Mouse (Mus musculus) adrenal gland, adult 18-20 months (tissue): ENCODE data around the gene Dnlz. TPM values are rescaled to one million over a fixed set of nuclear protein-coding genes. Genes with fewer than 3 reads are reported as not detected.

Source experiments
- DNase-seq, 2 experiments: peaks; one replicate each; pipeline ENCODE4 v3.0.0; 2021 to 2022; ENCODE audit warnings: low spot score in 2 of 2
- total RNA-seq, 2 experiments: library from RNA; stranded (reverse); gene quantifications; 1 replicate in 1 of 2; 2 replicates in 1 of 2; pipeline ENCODE4 v1.2.3; 2021

Dnlz gene
- total RNA-seq, 2 experiments from 2014 or later, result 21.4 to 27.0 TPM

- DNase-seq, result no peak
These were observed 28.2 kb downstream of the Dnlz start for GRCm38 (mm10) chr2:26323589-26324325.

GRCm38 (mm10) chr2:26320245-26321185, 31.4 kb downstream of the Dnlz start:
- DNase-seq, result no peak

DNA sequence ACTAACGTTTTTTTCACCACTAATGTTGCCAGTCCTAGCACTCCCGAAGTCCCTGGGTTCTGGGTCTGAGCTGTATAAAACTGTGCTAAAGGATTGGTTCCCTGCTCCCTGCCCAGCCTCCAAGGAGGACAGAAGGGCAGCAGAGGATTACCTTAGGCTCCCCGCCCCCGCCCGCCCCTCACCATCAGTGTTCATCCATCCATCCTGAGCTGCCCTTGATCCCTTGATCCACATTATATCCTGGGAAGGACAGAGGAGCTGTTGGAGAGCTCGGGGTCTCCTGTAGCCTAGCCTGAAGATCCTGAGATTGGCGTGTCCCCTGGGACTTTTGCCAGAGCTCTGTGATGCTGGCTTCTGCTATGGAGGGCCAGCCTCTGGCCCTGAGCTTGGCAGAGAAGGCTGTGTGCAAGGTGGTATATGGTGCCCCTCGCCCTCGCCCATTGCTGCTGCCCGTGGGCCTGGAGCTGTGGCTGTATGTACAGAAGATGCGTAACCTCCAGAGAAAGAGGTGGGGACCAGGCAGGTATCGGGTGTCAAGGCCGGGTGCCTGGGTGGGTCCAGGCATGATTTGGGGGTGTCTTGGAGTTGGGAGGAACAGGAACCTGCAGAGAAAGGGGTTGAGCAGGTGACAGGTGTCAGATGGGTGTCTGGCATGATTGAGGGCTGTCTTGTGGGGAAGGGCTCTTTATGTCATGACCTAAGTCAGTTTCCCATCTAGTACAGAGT, 32.2 kb downstream of the Dnlz start:
- no peak for DNase-seq

GRCm38 (mm10) chr2:26319109-26319508, 32.8 kb downstream of the Dnlz start:
- DNase-seq, result no peak

GRCm38 (mm10) chr2:26317991-26318672, 33.8 kb downstream of the Dnlz start:
- DNase-seq, result no peak

DNA sequence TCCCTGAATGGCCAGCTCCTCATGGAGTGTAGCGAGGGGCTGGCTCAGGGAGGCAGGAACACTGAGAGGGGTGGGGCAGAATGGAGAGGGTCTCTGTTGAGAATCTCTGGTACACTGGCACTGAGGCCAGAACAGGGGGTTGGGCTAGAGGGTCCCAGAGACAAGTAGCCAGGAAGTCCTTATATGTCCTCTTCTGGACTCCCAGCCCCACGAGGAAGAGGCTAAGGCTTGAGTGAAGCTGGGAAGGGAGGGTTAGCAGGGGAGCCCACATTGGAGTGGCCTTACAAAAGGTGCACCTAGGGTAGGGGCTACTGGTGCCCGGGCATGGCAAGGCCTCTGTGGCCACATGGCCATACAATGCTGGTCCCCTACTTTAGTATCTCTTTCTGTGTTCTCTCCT, 34.5 kb downstream of the Dnlz start:
- no peak for DNase-seq

- peak in 1 of 2 experiments; percentile 20 for DNase-seq
These were observed 35.2 kb downstream of the Dnlz start for GRCm38 (mm10) chr2:26316576-26317246.

DNA sequence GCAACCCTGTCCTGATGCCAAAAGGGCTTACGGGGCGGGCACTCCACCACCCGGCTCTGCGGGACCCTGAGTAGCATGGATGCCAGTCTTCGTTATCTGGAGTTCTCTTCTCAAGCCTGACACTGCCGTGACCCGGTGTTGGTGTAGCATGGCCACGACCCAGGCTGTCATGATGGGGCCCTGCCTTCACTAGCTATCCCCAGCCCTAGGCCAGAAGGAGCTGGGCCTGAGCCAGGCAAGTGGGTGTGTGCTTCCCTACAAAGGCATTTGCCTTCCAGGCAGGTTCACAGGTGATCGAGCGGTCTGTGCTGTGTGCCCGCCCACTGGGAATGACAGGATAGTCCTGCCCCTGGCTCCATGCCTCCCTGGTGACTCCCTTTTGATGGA, 36.0 kb downstream of the Dnlz start:
- DNase-seq, result peak in 1 of 2 experiments; percentile 47

DNA sequence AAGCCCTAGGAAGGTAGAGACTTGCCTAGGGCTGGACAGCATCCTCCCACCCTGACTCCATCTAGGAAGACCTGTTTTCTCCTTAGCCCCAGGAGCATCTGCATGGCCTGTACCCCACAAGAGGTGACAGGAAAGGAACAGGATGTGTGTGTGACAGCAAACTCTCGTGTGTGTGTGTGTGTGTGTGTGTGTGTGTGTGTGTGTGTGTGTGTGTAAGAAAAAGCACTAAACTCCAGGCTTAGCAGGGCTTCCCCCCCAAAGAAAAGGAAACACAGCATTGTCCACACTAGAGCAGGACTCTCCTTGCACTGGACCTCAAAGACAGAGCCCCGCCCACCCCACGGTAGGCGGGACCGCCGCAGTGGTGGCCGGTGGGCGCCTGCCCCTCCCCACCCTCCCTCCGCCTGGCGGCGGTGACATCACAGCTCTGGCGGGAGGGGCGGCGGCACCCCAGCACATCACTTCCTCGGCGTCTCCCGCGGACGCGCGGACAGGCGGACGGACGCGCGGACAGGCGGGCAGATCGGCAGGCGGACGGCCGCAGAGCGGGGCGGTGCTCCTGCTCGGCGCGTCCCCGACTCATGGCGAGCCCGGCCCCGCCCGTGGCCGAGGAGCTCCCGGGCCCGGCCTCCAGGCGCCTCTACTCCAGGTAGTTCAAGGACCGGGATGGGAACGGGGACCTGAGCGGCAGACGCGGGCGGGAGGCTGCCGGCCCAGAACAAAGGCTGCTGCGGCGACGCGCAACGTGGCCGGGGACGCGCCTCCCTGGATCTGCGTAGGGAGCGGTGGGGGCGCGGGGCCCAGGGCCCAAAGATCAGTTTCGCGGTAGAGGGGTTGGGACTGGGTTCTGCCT, 36.6 kb downstream of the Dnlz start, which contains the start of gene Gpsm1:
TSS of gene Gpsm1 (plus strand) at position 444 of the 853 bp plus-strand sequence.
- DNase-seq, result peak; percentile 78 to 81

- DNase-seq, result peak in 1 of 2 experiments; percentile 30
These were observed 37.4 kb downstream of the Dnlz start for GRCm38 (mm10) chr2:26314281-26315071.

- DNase-seq, result no peak
These were observed 38.5 kb downstream of the Dnlz start for GRCm38 (mm10) chr2:26313394-26313793.

GRCm38 (mm10) chr2:26312812-26313211, 39.1 kb downstream of the Dnlz start:
- no peak for DNase-seq

- DNase-seq, result no peak
These were observed 40.0 kb downstream of the Dnlz start for GRCm38 (mm10) chr2:26311936-26312335.

- no peak for DNase-seq
These were observed 42.2 kb downstream of the Dnlz start for GRCm38 (mm10) chr2:26309739-26310138.

- no peak for DNase-seq
These were observed 45.2 kb downstream of the Dnlz start for GRCm38 (mm10) chr2:26306702-26307101.

- no peak for DNase-seq
These were observed 46.4 kb downstream of the Dnlz start for GRCm38 (mm10) chr2:26305555-26305954.

DNA sequence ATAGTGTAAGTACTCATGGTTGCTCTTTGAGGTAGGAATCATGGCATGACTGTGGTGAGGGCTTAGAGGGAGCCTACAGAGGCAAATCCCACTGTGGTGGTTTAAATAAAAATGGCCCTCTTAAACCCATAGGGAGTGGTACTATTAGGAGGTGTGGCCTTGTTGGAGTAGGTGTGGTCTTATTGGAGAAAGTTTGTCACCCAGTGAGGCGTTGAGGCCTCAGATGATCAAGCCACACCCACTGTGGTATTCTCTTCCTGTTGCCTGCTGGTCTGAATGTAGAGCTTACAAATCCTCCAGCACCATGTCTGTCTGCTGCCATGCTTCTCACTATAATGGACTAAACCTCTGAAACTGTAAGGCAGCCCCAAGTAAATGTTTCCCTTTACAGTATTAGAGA, 47.2 kb downstream of the Dnlz start:
- no peak for DNase-seq

GRCm38 (mm10) chr2:26302005-26302503, 49.9 kb downstream of the Dnlz start:
- DNase-seq, result no peak
